Mouse (Mus musculus) midbrain, postnatal 0 days (tissue): ENCODE measurements at regions not wholly inside any gene's neighbourhood (a gene's known extent, or its start where the extent isn't known, plus 50 kb on each side); places are given as distances from the start of the nearest gene placed in this dataset.
A peak's percentile ranks its signal among the peaks of the same experiment; 100 is the strongest.

Experiments
- ATAC-seq: fragments of 200-750 bp; cut with Nextera tagmentation; 2 replicates; pipeline ENCODE4 v1.8.0; 2017; ENCODE audit warnings: moderate number of reproducible peaks, mild to moderate bottlenecking, moderate TSS enrichment, moderate library complexity; ENCODE audit not compliant: low FRiP score
- DNase-seq: peaks from one replicate; pipeline ENCODE4 v3.0.0-alpha.2; 2015; ENCODE audit warnings: low spot score
- H3K27ac ChIP-seq: fragments of 300-500 bp; sonication (generic); 2 replicates; pipeline ENCODE4 v1.5.1; 2014; ENCODE audit warnings: low read depth, mild to moderate bottlenecking, low read length, mixed read lengths
- H3K27me3 ChIP-seq: fragments of 300-500 bp; sonication (generic); 2 replicates; pipeline ENCODE4 v1.6.1; 2014; ENCODE audit warnings: low read length, control low read depth, mixed read lengths; ENCODE audit not compliant: insufficient read depth
- H3K36me3 ChIP-seq: fragments of 300-500 bp; sonication (generic); 2 replicates; pipeline ENCODE4 v1.6.1; 2014; ENCODE audit warnings: low read length, control low read depth, mixed read lengths; ENCODE audit not compliant: insufficient read depth
- H3K4me1 ChIP-seq: fragments of 300-500 bp; sonication (generic); 2 replicates; pipeline ENCODE4 v1.6.1; 2014; ENCODE audit warnings: mild to moderate bottlenecking, control low read depth, antibody characterized with exemption, low read length, mixed read lengths; ENCODE audit not compliant: insufficient read depth
- H3K4me2 ChIP-seq: fragments of 300-500 bp; sonication (generic); 2 replicates; pipeline ENCODE4 v1.6.1; 2014; ENCODE audit warnings: low read depth, mild to moderate bottlenecking, low read length, mixed read lengths; ENCODE audit not compliant: poor library complexity, severe bottlenecking
- H3K4me3 ChIP-seq: fragments of 300-500 bp; sonication (generic); 2 replicates; pipeline ENCODE4 v1.5.1; 2014; ENCODE audit warnings: low read depth, mild to moderate bottlenecking, low read length, moderate library complexity
- H3K9ac ChIP-seq: fragments of 300-500 bp; sonication (generic); replicated peaks from 2 replicates; pipeline ENCODE4 v1.6.1; 2014; ENCODE audit warnings: mild to moderate bottlenecking, low read length, moderate library complexity, mixed read lengths; ENCODE audit not compliant: poor library complexity, severe bottlenecking
- H3K9me3 ChIP-seq: fragments of 300-500 bp; sonication (generic); 2 replicates; pipeline ENCODE4 v1.6.1; 2016; ENCODE audit warnings: low read length, control low read depth
- CTCF ChIP-seq: IDR thresholded peaks from 2 replicates; pipeline ENCODE4 v1.5.1; 2016; ENCODE audit warnings: antibody characterized with exemption, mild to moderate bottlenecking
- WGBS: fragments of 180-500 bp; shearing (Covaris S2); extraction: QIAGEN DNeasy Blood & Tissue Kit; methylation state at CpG from one replicate; pipeline ENCODE4 v1.1.7; 2014; 5-methylcytosine and 5-hydroxymethylcytosine counted together

DNA sequence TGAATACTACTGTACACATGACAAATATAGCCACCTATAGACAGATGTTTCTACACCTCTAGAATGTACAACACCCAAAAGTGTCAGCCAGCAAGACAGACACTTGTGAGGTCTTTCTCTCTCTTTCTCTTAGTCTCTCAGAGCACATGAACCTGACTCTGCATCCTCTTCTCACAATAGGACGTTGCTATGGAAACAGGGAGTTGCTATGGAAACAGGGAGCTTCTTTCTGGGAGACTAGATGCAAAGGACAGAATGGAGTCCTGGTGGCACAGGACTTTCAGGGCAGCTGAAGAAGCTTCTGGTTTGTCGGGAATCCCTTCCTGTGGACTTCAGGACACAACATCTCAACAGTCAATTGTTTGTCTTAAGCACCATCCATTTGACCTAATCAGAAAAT, 230.9 kb downstream of the Tgfb2 start:
- WGBS, result 13% methylated on average over 2 of the region's 2 CpGs
- H3K27ac ChIP-seq, result no peak overlapping the region

DNA sequence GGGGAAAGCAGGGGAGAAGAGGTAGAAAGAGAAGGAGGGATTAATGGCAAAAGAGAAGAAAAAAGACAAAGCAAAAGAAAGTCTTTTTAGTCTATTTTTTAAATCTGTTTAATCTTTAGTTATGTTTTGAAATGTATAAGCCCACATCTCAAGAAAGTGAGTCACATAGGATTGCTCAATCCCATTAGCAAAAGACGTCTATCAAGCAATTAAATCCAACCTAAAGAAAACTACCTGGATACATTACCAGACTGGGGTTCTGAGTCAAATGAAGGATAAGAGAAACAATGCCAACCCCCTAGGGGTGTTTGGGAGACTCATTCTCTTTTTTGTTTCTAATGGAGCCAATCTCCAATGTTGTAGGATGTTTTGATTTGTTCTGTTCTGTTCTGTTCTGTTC, 231.4 kb downstream of the Tgfb2 start:
- no peak overlapping the region for H3K27ac ChIP-seq
- no peak for TF ChIP-seq CTCF
- H3K9me3 ChIP-seq, result no peaks in the 10 kb centered on the region
- H3K36me3 ChIP-seq, result no peaks in the 10 kb centered on the region
- no peak overlapping the region for H3K4me3 ChIP-seq
- no peak for DNase-seq
- no peak for ATAC-seq
- H3K9ac ChIP-seq, result no peak overlapping the region
- WGBS, result 37% methylated on average over 1 of the region's 1 CpGs
- no peak overlapping the region for H3K4me2 ChIP-seq
- no peaks in the 10 kb centered on the region for H3K27me3 ChIP-seq
- H3K4me1 ChIP-seq, result no peaks in the 10 kb centered on the region

More for the DNA sequence above, 230.9 kb downstream of the Tgfb2 start:
- TF ChIP-seq CTCF, result no peak
- H3K9ac ChIP-seq, result no peak overlapping the region
- DNase-seq (peak; percentile 94), ATAC-seq (peak; percentile 54; the same call in 1 of the 2 replicates)
- H3K4me1 ChIP-seq, result no peaks in the 10 kb centered on the region
- no peak overlapping the region for H3K4me2 ChIP-seq
- no peaks in the 10 kb centered on the region for H3K9me3 ChIP-seq
- H3K36me3 ChIP-seq, result no peaks in the 10 kb centered on the region
- H3K4me3 ChIP-seq, result no peak overlapping the region
- H3K27me3 ChIP-seq, result no peaks in the 10 kb centered on the region

DNA sequence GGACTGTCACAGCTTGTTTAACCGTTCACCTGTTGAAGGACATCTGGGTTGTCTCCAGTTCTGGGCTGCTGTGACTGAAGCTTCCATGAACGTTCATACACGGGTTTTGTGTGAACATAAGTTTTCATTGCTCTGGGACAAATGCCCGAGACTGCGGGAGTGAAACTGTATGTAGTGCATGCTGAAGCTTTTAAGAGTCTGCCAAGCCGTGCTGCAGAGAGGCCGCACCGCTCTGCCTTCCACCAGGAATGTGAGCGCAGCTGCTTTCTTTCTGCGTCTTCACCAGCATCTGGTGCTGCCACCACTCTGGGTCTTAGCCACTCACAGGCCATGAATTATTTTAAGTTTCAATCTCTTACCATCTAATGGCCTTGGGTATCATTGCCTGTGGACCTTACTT, 232.8 kb downstream of the Tgfb2 start:
- Histone ChIP-seq H3K36me3 (no peaks in the 10 kb centered on the region), H3K4me2 (no peak overlapping the region), H3K4me1 (no peaks in the 10 kb centered on the region), H3K9ac (no peak overlapping the region), H3K9me3 (no peaks in the 10 kb centered on the region), H3K27me3 (no peaks in the 10 kb centered on the region), H3K27ac (no peak overlapping the region), H3K4me3 (no peak overlapping the region)
- 89% methylated on average over 10 of the region's 10 CpGs for WGBS
- no peak for TF ChIP-seq CTCF
- ATAC-seq (no peak), DNase-seq (no peak)

DNA sequence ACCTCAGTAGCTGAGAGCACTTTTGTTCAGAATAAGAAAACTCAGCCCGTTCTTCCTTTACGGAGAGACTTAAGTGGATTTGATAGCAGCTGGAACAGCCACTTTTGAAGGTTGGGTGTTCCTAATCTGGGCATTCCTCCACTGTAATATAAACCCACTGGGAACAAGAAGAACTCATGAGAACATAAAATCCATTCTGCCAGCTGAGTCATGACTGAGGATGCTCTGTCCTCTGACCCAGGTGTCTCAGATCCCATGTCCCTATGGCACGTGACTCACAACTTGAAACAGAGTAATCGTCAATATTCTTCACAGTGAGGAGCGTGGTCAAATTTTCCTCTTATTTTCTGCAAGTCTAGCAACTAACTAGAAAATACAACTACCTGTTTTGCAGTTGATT, 240.3 kb downstream of the Tgfb2 start:
- Histone ChIP-seq H3K9me3 (no peaks in the 10 kb centered on the region), H3K27me3 (no peaks in the 10 kb centered on the region), H3K36me3 (no peaks in the 10 kb centered on the region), H3K9ac (no peak overlapping the region), H3K27ac (no peak overlapping the region), H3K4me2 (no peak overlapping the region), H3K4me1 (no peaks in the 10 kb centered on the region), H3K4me3 (no peak overlapping the region)
- no peak for TF ChIP-seq CTCF
- no peak for ATAC-seq
- 89% methylated on average over 5 of the region's 5 CpGs for WGBS
- no peak for DNase-seq

DNA sequence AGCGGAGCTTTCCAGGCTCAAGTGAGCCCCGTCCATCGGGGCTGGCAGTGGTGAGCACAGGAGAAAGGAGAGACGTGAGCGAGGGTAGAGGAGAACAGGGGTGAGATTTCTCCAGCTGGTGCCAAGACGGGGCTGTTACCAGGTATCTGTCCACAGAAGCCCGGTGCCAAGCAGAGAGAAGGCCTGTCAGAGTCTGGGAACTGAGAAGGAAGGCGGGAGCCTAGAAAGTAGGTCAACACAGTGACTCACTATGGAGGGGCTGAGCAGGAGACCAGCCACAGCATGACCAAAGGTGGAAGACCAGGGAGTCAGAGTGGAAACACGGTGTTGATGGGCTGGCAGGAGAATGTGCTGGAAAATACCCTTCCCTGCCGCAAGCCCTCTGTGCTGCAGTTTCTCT, 245.0 kb downstream of the Tgfb2 start:
- Histone ChIP-seq H3K4me3 (no peak overlapping the region), H3K36me3 (no peaks in the 10 kb centered on the region), H3K27me3 (no peaks in the 10 kb centered on the region), H3K9ac (no peak overlapping the region), H3K4me1 (no peaks in the 10 kb centered on the region), H3K9me3 (no peaks in the 10 kb centered on the region), H3K4me2 (no peak overlapping the region), H3K27ac (no peak overlapping the region)
- DNase-seq, result no peak
- 85% methylated on average over 10 of the region's 10 CpGs for WGBS
- ATAC-seq, result no peak
- no peak for TF ChIP-seq CTCF

DNA sequence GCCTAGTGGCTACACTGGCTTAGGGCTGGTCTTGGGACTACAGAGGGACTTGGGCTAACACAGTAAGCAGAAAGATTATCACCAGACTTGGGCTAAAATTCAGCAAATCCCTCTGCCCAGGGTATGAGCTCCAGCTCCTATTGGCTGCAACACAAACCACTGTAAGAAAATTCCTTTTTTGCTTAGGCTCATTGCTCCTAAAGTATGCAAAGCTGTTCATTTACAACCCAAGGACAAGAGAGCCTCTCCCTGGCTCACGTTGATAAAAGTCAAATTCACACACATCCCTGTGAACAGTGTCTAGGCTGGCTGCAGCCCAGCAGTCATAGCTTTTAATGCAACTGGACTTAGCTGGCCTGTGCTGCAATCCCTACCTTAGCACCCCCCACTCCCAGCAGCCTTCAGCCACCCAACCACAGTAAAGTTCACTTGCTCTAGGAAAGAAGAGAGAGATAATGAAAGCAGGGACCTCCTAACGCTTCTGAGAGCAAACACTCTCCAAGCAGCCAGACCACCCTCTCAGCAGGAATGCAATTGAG, 247.6 kb downstream of the Tgfb2 start:
- Histone ChIP-seq H3K4me2 (no peak overlapping the region), H3K9me3 (no peaks in the 10 kb centered on the region), H3K27ac (no peak overlapping the region), H3K4me1 (no peaks in the 10 kb centered on the region), H3K4me3 (no peak overlapping the region), H3K27me3 (no peaks in the 10 kb centered on the region), H3K36me3 (no peaks in the 10 kb centered on the region), H3K9ac (no peak overlapping the region)
- WGBS, result 31% methylated on average over 2 of the region's 2 CpGs
- ATAC-seq (no peak), DNase-seq (no peak)
- TF ChIP-seq CTCF, result no peak
